Mouse (Mus musculus): Measurements from ENCODE around the gene Vsx1.

The Vsx1 gene

GRCm38 (mm10) chr2:150643726-150644415 is 45.3 kb downstream of the Vsx1 start:
- no peak for DNase-seq (ENCODE audit: low read depth, low spot score)

GRCm38 (mm10) chr2:150643166-150643565 is 46.0 kb downstream of the Vsx1 start:
- no peak for DNase-seq (ENCODE audit: low read depth, low spot score)

- DNase-seq (ENCODE audit: low read depth, low spot score): no peak
These were observed 50.8 kb downstream of the Vsx1 start for GRCm38 (mm10) chr2:150638370-150638733.

GRCm38 (mm10) chr2:150637702-150638369 is 51.3 kb downstream of the Vsx1 start:
- DNase-seq (ENCODE audit: low read depth, low spot score): no peak

GRCm38 (mm10) chr2:150635877-150636446 is 53.2 kb downstream of the Vsx1 start:
- no peak for DNase-seq (ENCODE audit: low read depth, low spot score)

All from embryo, embryonic 11.5 days (tissue).